Mouse (Mus musculus): ENCODE results near the gene Tifab. TPM values are rescaled to one million over a fixed set of nuclear protein-coding genes. Genes with fewer than 3 reads are reported as not detected.
A peak's percentile ranks its signal among the peaks of the same experiment; 100 is the strongest.

Tifab gene
- polyA plus RNA-seq, 1 experiment from 2014 or later, result 2.4 TPM

DNA sequence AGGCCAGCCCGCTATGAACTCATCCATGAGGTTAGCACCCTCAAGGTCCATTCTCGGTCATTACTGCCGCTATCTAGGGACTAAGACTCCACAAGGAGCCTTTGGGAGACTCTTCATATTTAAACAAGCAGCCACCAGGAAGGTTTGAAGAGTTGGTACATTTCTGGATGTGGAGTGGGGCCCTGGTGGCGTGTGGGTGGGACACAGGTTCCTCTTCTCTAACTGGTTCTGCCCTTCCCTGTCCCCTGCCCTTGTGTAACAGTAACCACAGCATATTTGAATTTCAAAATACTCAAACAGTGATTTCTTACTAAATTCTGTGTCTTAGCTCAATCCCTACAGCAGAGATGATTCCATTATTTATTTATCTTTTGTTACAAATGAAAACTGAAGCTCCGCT is 5.0 kb upstream of the Tifab start:
- Histone ChIP-seq H3K9me3 (ENCODE audit: low read length) (no peaks in the 10 kb centered on the region), H3K4me3 (ENCODE audit: low read length) (no peak overlapping the region), H3K9ac (replicated peaks; ENCODE audit: low read length) (no peak overlapping the region), H3K4me1 (ENCODE audit: insufficient read depth, low read length) (no peaks in the 10 kb centered on the region), H3K4me2 (replicated peaks; ENCODE audit: low read depth, low read length) (no peak overlapping the region), H3K36me3 (ENCODE audit: insufficient read depth, low read length) (no peaks in the 10 kb centered on the region), H3K27me3 (ENCODE audit: insufficient read depth, low read length) (no peaks in the 10 kb centered on the region), H3K27ac (ENCODE audit: low read length) (no peak overlapping the region)
- no peak for ATAC-seq (ENCODE audit: low FRiP score, low TSS enrichment)
- 90% methylated on average over 5 of the region's 5 CpGs for WGBS

- Histone ChIP-seq H3K4me1 (ENCODE audit: insufficient read depth, low read length) (no peaks in the 10 kb centered on the region), H3K27ac (ENCODE audit: low read length) (no peak overlapping the region), H3K36me3 (ENCODE audit: insufficient read depth, low read length) (no peaks in the 10 kb centered on the region), H3K9me3 (ENCODE audit: low read length) (no peaks in the 10 kb centered on the region), H3K4me2 (replicated peaks; ENCODE audit: low read depth, low read length) (no peak overlapping the region), H3K4me3 (ENCODE audit: low read length) (no peak overlapping the region), H3K27me3 (ENCODE audit: insufficient read depth, low read length) (no peaks in the 10 kb centered on the region), H3K9ac (replicated peaks; ENCODE audit: low read length) (no peak overlapping the region)
- no peak for ATAC-seq (ENCODE audit: low FRiP score, low TSS enrichment)
- WGBS, result 79% methylated on average over 8 of the region's 8 CpGs
These were observed 2.7 kb upstream of the Tifab start for GRCm38 (mm10) chr13:56181424-56181823.

DNA sequence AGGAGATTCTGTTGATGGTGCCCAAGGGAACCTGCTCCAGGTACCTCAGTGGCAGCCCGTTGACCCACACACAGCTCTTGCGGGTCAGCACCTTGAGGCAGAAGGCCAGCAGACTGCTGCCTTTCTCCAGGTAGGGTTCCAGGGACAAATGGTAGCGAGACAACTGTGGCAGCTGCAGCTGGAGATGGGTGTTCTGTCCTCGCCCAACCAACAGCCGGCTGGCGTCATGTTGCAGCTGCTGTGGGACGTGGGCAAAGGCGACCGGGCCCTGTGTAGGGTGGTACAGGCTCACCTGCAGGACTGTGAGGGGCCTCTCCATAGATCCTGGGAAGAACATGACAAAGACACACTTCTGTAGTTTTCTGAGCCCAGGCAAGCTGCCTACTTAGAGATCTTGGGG is 2.4 kb downstream of the Tifab start:
- H3K4me1 ChIP-seq (ENCODE audit: insufficient read depth, low read length), result peaks cover 11% of the 10 kb centered on the region
- no peaks in the 10 kb centered on the region for H3K9me3 ChIP-seq (ENCODE audit: low read length)
- H3K9ac ChIP-seq (replicated peaks; ENCODE audit: low read length), result no peak overlapping the region
- no peak for ATAC-seq (ENCODE audit: low FRiP score, low TSS enrichment)
- H3K4me3 ChIP-seq (ENCODE audit: low read length), result no peak overlapping the region
- H3K27me3 ChIP-seq (ENCODE audit: insufficient read depth, low read length), result no peaks in the 10 kb centered on the region
- H3K4me2 ChIP-seq (replicated peaks; ENCODE audit: low read depth, low read length), result no peak overlapping the region
- WGBS, result 73% methylated on average over 9 of the region's 9 CpGs
- H3K27ac ChIP-seq (ENCODE audit: low read length), result no peak overlapping the region
- no peaks in the 10 kb centered on the region for H3K36me3 ChIP-seq (ENCODE audit: insufficient read depth, low read length)

DNA sequence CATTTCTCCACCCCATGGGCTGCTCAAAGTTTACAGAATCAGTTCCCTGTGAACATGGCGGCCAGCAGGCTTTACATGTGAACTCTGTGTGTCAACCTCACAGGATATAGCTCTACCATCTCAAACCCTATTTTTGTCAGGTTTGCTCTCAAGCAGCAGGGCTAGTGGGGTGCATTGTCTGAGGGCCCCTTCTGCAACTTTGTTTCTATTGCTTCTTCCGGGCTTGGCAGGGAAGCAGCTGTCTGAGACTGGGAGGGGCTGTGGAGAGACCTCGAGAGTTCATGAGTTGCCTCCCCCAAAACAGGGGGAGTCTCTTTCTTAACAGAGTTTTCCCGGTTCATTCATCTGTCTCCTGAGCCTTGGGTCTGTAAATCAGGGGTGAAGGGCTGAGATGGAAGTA is 2.8 kb downstream of the Tifab start:
- no peak overlapping the region for H3K27ac ChIP-seq (ENCODE audit: low read length)
- no peak overlapping the region for H3K4me2 ChIP-seq (replicated peaks; ENCODE audit: low read depth, low read length)
- H3K9ac ChIP-seq (replicated peaks; ENCODE audit: low read length), result no peak overlapping the region
- 34% methylated on average over 4 of the region's 4 CpGs for WGBS
- no peaks in the 10 kb centered on the region for H3K36me3 ChIP-seq (ENCODE audit: insufficient read depth, low read length)
- no peak overlapping the region for H3K4me3 ChIP-seq (ENCODE audit: low read length)
- no peak for ATAC-seq (ENCODE audit: low FRiP score, low TSS enrichment)
- peaks cover 14% of the 10 kb centered on the region for H3K4me1 ChIP-seq (ENCODE audit: insufficient read depth, low read length)
- H3K27me3 ChIP-seq (ENCODE audit: insufficient read depth, low read length), result no peaks in the 10 kb centered on the region
- H3K9me3 ChIP-seq (ENCODE audit: low read length), result no peaks in the 10 kb centered on the region

DNA sequence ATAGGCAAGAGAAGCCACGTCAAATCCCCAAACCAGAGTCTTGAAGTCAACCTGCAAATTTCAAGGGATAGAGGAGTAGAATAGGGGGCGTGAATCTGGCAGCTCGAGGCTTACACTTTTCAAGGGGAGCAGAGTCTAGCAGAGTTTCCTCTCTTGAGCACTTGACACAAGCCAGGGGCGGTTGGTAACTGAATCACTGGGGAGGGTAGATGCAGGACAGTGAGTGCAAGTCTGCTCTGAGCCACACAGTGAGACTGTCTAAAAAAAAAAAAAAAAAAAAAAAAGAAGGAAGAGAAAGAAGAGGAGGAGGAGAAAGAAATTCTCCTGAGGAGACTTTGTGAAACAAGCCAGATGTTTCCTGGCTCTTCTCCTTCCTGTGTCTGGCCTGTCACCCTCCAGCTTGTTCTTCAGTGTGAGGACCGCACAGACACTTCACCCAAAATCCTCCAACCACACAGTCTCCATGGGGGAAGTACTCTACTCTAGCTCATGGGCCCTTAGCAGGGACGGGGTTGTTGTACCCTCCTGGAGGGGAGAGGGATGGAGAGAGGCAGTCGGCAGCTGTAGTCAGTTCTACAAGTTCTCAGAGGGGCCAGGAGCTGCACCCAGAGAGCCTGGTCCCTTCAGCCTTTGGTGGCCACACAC is 5.7 kb downstream of the Tifab start:
- 52% methylated on average over 7 of the region's 7 CpGs for WGBS

GRCm38 (mm10) chr13:56172106-56172505 is 6.6 kb downstream of the Tifab start:
- no peak overlapping the region for H3K27ac ChIP-seq (ENCODE audit: low read length)
- 81% methylated on average over 7 of the region's 7 CpGs for WGBS
- no peak for ATAC-seq (ENCODE audit: low FRiP score, low TSS enrichment)
- no peak overlapping the region for H3K9ac ChIP-seq (replicated peaks; ENCODE audit: low read length)
- H3K4me3 ChIP-seq (ENCODE audit: low read length), result no peak overlapping the region
- peaks cover 22% of the 10 kb centered on the region for H3K4me1 ChIP-seq (ENCODE audit: insufficient read depth, low read length)
- peaks cover 3% of the 10 kb centered on the region; the same call in 1 of the 2 replicates for H3K27me3 ChIP-seq (ENCODE audit: insufficient read depth, low read length)
- no peak overlapping the region for H3K4me2 ChIP-seq (replicated peaks; ENCODE audit: low read depth, low read length)
- H3K9me3 ChIP-seq (ENCODE audit: low read length), result no peaks in the 10 kb centered on the region
- no peaks in the 10 kb centered on the region for H3K36me3 ChIP-seq (ENCODE audit: insufficient read depth, low read length)

More for the DNA sequence above, 5.7 kb downstream of the Tifab start:
- H3K4me3 ChIP-seq (ENCODE audit: low read length), result no peak overlapping the region
- H3K9ac ChIP-seq (replicated peaks; ENCODE audit: low read length), result no peak overlapping the region
- H3K36me3 ChIP-seq (ENCODE audit: insufficient read depth, low read length), result no peaks in the 10 kb centered on the region
- ATAC-seq (ENCODE audit: low FRiP score, low TSS enrichment), result no peak
- no peaks in the 10 kb centered on the region for H3K9me3 ChIP-seq (ENCODE audit: low read length)
- H3K27me3 ChIP-seq (ENCODE audit: insufficient read depth, low read length), result peaks cover 3% of the 10 kb centered on the region; the same call in 1 of the 2 replicates
- peaks cover 19% of the 10 kb centered on the region for H3K4me1 ChIP-seq (ENCODE audit: insufficient read depth, low read length)
- H3K4me2 ChIP-seq (replicated peaks; ENCODE audit: low read depth, low read length), result no peak overlapping the region
- H3K27ac ChIP-seq (ENCODE audit: low read length), result peak overlapping the region; percentile 72

DNA sequence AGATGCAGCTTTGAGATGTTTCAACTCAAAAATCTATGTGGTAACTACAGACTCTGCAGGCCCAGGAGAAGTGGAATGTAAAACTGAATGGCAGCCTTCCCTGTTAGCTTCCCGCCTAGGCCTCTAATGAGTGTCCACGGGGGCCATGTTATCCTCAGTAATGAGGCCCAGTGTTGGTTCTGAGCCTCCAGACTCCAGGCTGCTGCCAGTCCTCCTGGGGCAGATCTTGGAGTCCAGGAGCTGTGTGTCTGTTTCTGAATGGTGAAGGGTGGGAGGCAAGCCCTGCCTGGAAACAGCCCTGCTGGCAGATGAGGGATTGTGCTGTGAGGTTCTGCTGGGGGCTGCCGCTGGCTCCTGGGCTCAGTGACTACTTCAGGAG is 10.3 kb downstream of the Tifab start:
- Histone ChIP-seq H3K27ac (ENCODE audit: low read length) (0 out of 2 replicates have a peak overlapping the region, but pooled peaks have one; percentile 17), H3K36me3 (ENCODE audit: insufficient read depth, low read length) (no peaks in the 10 kb centered on the region), H3K4me2 (replicated peaks; ENCODE audit: low read depth, low read length) (no peak overlapping the region), H3K9me3 (ENCODE audit: low read length) (no peaks in the 10 kb centered on the region), H3K27me3 (ENCODE audit: insufficient read depth, low read length) (peaks cover 3% of the 10 kb centered on the region; the same call in 1 of the 2 replicates), H3K4me3 (ENCODE audit: low read length) (no peak overlapping the region), H3K4me1 (ENCODE audit: insufficient read depth, low read length) (peaks cover 16% of the 10 kb centered on the region), H3K9ac (replicated peaks; ENCODE audit: low read length) (no peak overlapping the region)
- WGBS, result 52% methylated on average over 3 of the region's 3 CpGs
- no peak for ATAC-seq (ENCODE audit: low FRiP score, low TSS enrichment)

- H3K9ac ChIP-seq (replicated peaks; ENCODE audit: low read length), result no peak overlapping the region
- no peaks in the 10 kb centered on the region for H3K36me3 ChIP-seq (ENCODE audit: insufficient read depth, low read length)
- peaks cover 3% of the 10 kb centered on the region; the same call in 1 of the 2 replicates for H3K27me3 ChIP-seq (ENCODE audit: insufficient read depth, low read length)
- no peaks in the 10 kb centered on the region for H3K9me3 ChIP-seq (ENCODE audit: low read length)
- no peak overlapping the region for H3K27ac ChIP-seq (ENCODE audit: low read length)
- H3K4me1 ChIP-seq (ENCODE audit: insufficient read depth, low read length), result peaks cover 11% of the 10 kb centered on the region
- H3K4me3 ChIP-seq (ENCODE audit: low read length), result no peak overlapping the region
- H3K4me2 ChIP-seq (replicated peaks; ENCODE audit: low read depth, low read length), result no peak overlapping the region
- WGBS, result 22% methylated on average over 10 of the region's 14 CpGs
- ATAC-seq (ENCODE audit: low FRiP score, low TSS enrichment), result peak; percentile 58; the same call in 1 of the 2 replicates
These were observed 11.0 kb downstream of the Tifab start for GRCm38 (mm10) chr13:56167446-56168402.

GRCm38 (mm10) chr13:56165561-56165960 is 13.1 kb downstream of the Tifab start:
- H3K9ac ChIP-seq (replicated peaks; ENCODE audit: low read length), result no peak overlapping the region
- H3K4me2 ChIP-seq (replicated peaks; ENCODE audit: low read depth, low read length), result no peak overlapping the region

GRCm38 (mm10) chr13:56164372-56164771 is 14.3 kb downstream of the Tifab start:
- no peak for ATAC-seq (ENCODE audit: low FRiP score, low TSS enrichment)
- peaks cover 13% of the 10 kb centered on the region for H3K4me1 ChIP-seq (ENCODE audit: insufficient read depth, low read length)

More at GRCm38 (mm10) chr13:56165561-56165960, 13.1 kb downstream of the Tifab start:
- Histone ChIP-seq H3K36me3 (ENCODE audit: insufficient read depth, low read length) (no peaks in the 10 kb centered on the region), H3K4me3 (ENCODE audit: low read length) (no peak overlapping the region), H3K4me1 (ENCODE audit: insufficient read depth, low read length) (peaks cover 7% of the 10 kb centered on the region), H3K27ac (ENCODE audit: low read length) (no peak overlapping the region), H3K9me3 (ENCODE audit: low read length) (no peaks in the 10 kb centered on the region), H3K27me3 (ENCODE audit: insufficient read depth, low read length) (peaks cover 3% of the 10 kb centered on the region; the same call in 1 of the 2 replicates)
- 84% methylated on average over 11 of the region's 11 CpGs for WGBS
- ATAC-seq (ENCODE audit: low FRiP score, low TSS enrichment), result no peak

More at GRCm38 (mm10) chr13:56164372-56164771, 14.3 kb downstream of the Tifab start:
- Histone ChIP-seq H3K36me3 (ENCODE audit: insufficient read depth, low read length) (no peaks in the 10 kb centered on the region), H3K4me2 (replicated peaks; ENCODE audit: low read depth, low read length) (no peak overlapping the region), H3K4me3 (ENCODE audit: low read length) (no peak overlapping the region), H3K9ac (replicated peaks; ENCODE audit: low read length) (no peak overlapping the region), H3K27me3 (ENCODE audit: insufficient read depth, low read length) (no peaks in the 10 kb centered on the region), H3K27ac (ENCODE audit: low read length) (no peak overlapping the region), H3K9me3 (ENCODE audit: low read length) (no peaks in the 10 kb centered on the region)
- WGBS, result 64% methylated on average over 3 of the region's 3 CpGs
